Mouse (Mus musculus) ES-E14 (cell line): ENCODE measurements around the gene Man1c1. TPM values are rescaled to one million over a fixed set of nuclear protein-coding genes. Genes with fewer than 3 reads are reported as not detected.
A peak's percentile ranks its signal among the peaks of the same experiment; 100 is the strongest.

ENCODE experiments used
- DNase-seq: peaks from one replicate; pipeline ENCODE4 v3.0.0-alpha.2; 2013; ENCODE audit warnings: low read depth, low spot score
- H3K27ac ChIP-seq: 2 replicates; pipeline ENCODE4 v1.5.1; 2012; ENCODE audit warnings: low read depth, mild to moderate bottlenecking, low read length, moderate library complexity, mixed read lengths; ENCODE audit not compliant: poor library complexity, insufficient read depth, severe bottlenecking
- H3K36me3 ChIP-seq: 2 replicates; pipeline ENCODE4 v1.6.1; 2012; ENCODE audit warnings: mild to moderate bottlenecking, low read length, moderate library complexity, mixed read lengths; ENCODE audit not compliant: control insufficient read depth, poor library complexity, insufficient read depth, severe bottlenecking
- H3K4me1 ChIP-seq, 2 experiments: fragments of 150-350 bp in 1 of 2; sonication (generic) in 1 of 2; 2 replicates each; pipeline ENCODE4 v1.6.1; 2012; ENCODE audit warnings: low read length in 2 of 2, mild to moderate bottlenecking in 1 of 2, mixed read lengths in 1 of 2; ENCODE audit not compliant: control insufficient read depth in 2 of 2, insufficient read depth in 2 of 2, poor library complexity in 1 of 2
- H3K4me3 ChIP-seq, 2 experiments: fragments of 150-350 bp in 1 of 2; sonication (generic) in 1 of 2; 2 replicates each; pipeline ENCODE4 v1.5.1; 2012; ENCODE audit warnings: low read length in 2 of 2, low read depth in 1 of 2, mild to moderate bottlenecking in 1 of 2, mixed read lengths in 1 of 2; ENCODE audit not compliant: insufficient read depth in 1 of 2, poor library complexity in 1 of 2, severe bottlenecking in 1 of 2
- H3K9ac ChIP-seq: 2 replicates; pipeline ENCODE4 v1.6.1; 2012; ENCODE audit warnings: low read depth, mild to moderate bottlenecking, low read length, mixed read lengths; ENCODE audit not compliant: poor library complexity, insufficient read depth, severe bottlenecking
- H3K9me3 ChIP-seq: fragments of 150-350 bp; sonication (generic); 2 replicates; pipeline ENCODE4 v1.6.1; 2012; ENCODE audit warnings: low read depth, mild to moderate bottlenecking, low read length; ENCODE audit not compliant: control insufficient read depth, insufficient read depth
- CHD2 ChIP-seq: IDR thresholded peaks from 2 replicates; pipeline ENCODE4 v1.6.1; 2014; ENCODE audit warnings: mild to moderate bottlenecking, low read depth, low read length, inconsistent platforms
- HCFC1 ChIP-seq: IDR thresholded peaks from 2 replicates; pipeline ENCODE4 v1.6.1; 2012; ENCODE audit warnings: low read length, inconsistent platforms, borderline replicate concordance; ENCODE audit not compliant: insufficient read depth
- MAFK ChIP-seq: IDR thresholded peaks from 2 replicates; pipeline ENCODE4 v1.6.1; 2014; ENCODE audit warnings: mild to moderate bottlenecking, low read depth, low read length, inconsistent platforms; ENCODE audit not compliant: insufficient read depth
- ZC3H11A ChIP-seq: IDR thresholded peaks from 2 replicates; pipeline ENCODE4 v1.6.1; 2012; ENCODE audit warnings: low read depth, mild to moderate bottlenecking, inconsistent platforms, low read length, borderline replicate concordance
- ZNF384 ChIP-seq: IDR thresholded peaks from 2 replicates; pipeline ENCODE4 v1.6.1; 2012; ENCODE audit warnings: low read depth, low read length, inconsistent platforms
- in situ Hi-C, 2 experiments: fragments of 600-800 bp; cut with MboI; formaldehyde crosslinking; loops; one replicate each; pipeline ENCODE4 v1.15.1; 2025; ENCODE audit warnings: low sequenced_read_pairs in 2 of 2, inconsistent platforms in 1 of 2; ENCODE audit not compliant: unreplicated experiment in 2 of 2
- total RNA-seq: library from RNA; depleted of rRNA; stranded (reverse); fragments of 300-350 nt; gene quantifications from 2 replicates; pipeline ENCODE4 v1.2.3, GENCODE M21; 2012

The Man1c1 gene
- total RNA-seq, 1 experiment = 6.1 TPM

- no peak for DNase-seq
- H3K4me3 ChIP-seq = no peak overlapping the region
- H3K9ac ChIP-seq = no peak overlapping the region
- no peak overlapping the region for H3K27ac ChIP-seq
- H3K4me1 ChIP-seq = peaks cover 0 to 2% of the 10 kb centered on the region in 2 experiments; a peak in 1 of 4 replicates
- TF ChIP-seq MAFK = no peak
- TF ChIP-seq ZC3H11A = no peak
- TF ChIP-seq HCFC1 = no peak
- no peak for TF ChIP-seq ZNF384
- TF ChIP-seq CHD2 = no peak
- in situ Hi-C loops = loop anchor here in 1 of 2 experiments (10.0 kb wide), 1 partner anchor 246 kb away; no protein-coding TSS in a partner anchor
- no peaks in the 10 kb centered on the region for H3K9me3 ChIP-seq
- no peaks in the 10 kb centered on the region for H3K36me3 ChIP-seq
Measured at GRCm38 (mm10) chr4:134548169-134548938, 155.7 kb downstream of the Man1c1 start.

GRCm38 (mm10) chr4:134546814-134547705 is 157.0 kb downstream of the Man1c1 start:
- Histone ChIP-seq H3K9me3 (no peaks in the 10 kb centered on the region), H3K4me3 (no peak overlapping the region), H3K4me1 (peaks cover 0 to 2% of the 10 kb centered on the region in 2 experiments; a peak in 1 of 4 replicates), H3K27ac (no peak overlapping the region), H3K9ac (no peak overlapping the region), H3K36me3 (no peaks in the 10 kb centered on the region)
- no peak for DNase-seq
- in situ Hi-C loops = loop anchor here in 1 of 2 experiments (10.0 kb wide), 1 partner anchor 248 kb away; no protein-coding TSS in a partner anchor
- no peak for TF ChIP-seq ZNF384
- TF ChIP-seq MAFK = no peak
- TF ChIP-seq ZC3H11A = no peak
- no peak for TF ChIP-seq HCFC1
- no peak for TF ChIP-seq CHD2

GRCm38 (mm10) chr4:134543261-134543660 is 160.8 kb downstream of the Man1c1 start:
- Histone ChIP-seq H3K9me3 (no peaks in the 10 kb centered on the region), H3K4me1 (peaks cover 0 to 2% of the 10 kb centered on the region in 2 experiments; a peak in 1 of 4 replicates), H3K36me3 (no peaks in the 10 kb centered on the region), H3K4me3 (no peak overlapping the region), H3K27ac (no peak overlapping the region), H3K9ac (no peak overlapping the region)
- peak; percentile 80 for DNase-seq
- in situ Hi-C loops = loop anchor here in 1 of 2 experiments (10.0 kb wide), 1 partner anchor 252 kb away; no protein-coding TSS in a partner anchor
- TF ChIP-seq ZC3H11A = peak; percentile 84
- TF ChIP-seq HCFC1 = no peak
- TF ChIP-seq MAFK = no peak

GRCm38 (mm10) chr4:134542726-134543125 is 161.4 kb downstream of the Man1c1 start:
- no peak overlapping the region for H3K9ac ChIP-seq
- H3K4me1 ChIP-seq = peaks cover 0 to 2% of the 10 kb centered on the region in 2 experiments; a peak in 1 of 4 replicates
- no peak overlapping the region for H3K4me3 ChIP-seq
- no peaks in the 10 kb centered on the region for H3K36me3 ChIP-seq
- in situ Hi-C loops = loop anchor here in 1 of 2 experiments (10.0 kb wide), 1 partner anchor 252 kb away; no protein-coding TSS in a partner anchor
- no peak for DNase-seq
- H3K27ac ChIP-seq = no peak overlapping the region
- no peaks in the 10 kb centered on the region for H3K9me3 ChIP-seq
- TF ChIP-seq ZC3H11A (no peak), CHD2 (no peak), HCFC1 (no peak), ZNF384 (no peak)
